Mouse (Mus musculus): ENCODE results near the gene Matn4.

The Matn4 gene

GRCm38 (mm10) chr2:164436215-164436913 lies 31.4 kb upstream of the Matn4 start:
- no peak for DNase-seq (ENCODE audit: extremely low read depth, low read depth, low spot score)

GRCm38 (mm10) chr2:164435216-164436090 lies 30.5 kb upstream of the Matn4 start:
- DNase-seq (ENCODE audit: extremely low read depth, low read depth, low spot score) = no peak

GRCm38 (mm10) chr2:164434681-164435080 lies 29.7 kb upstream of the Matn4 start:
- no peak for DNase-seq (ENCODE audit: extremely low read depth, low read depth, low spot score)

GRCm38 (mm10) chr2:164433278-164433895 lies 28.4 kb upstream of the Matn4 start:
- DNase-seq (ENCODE audit: extremely low read depth, low read depth, low spot score) = no peak

DNA sequence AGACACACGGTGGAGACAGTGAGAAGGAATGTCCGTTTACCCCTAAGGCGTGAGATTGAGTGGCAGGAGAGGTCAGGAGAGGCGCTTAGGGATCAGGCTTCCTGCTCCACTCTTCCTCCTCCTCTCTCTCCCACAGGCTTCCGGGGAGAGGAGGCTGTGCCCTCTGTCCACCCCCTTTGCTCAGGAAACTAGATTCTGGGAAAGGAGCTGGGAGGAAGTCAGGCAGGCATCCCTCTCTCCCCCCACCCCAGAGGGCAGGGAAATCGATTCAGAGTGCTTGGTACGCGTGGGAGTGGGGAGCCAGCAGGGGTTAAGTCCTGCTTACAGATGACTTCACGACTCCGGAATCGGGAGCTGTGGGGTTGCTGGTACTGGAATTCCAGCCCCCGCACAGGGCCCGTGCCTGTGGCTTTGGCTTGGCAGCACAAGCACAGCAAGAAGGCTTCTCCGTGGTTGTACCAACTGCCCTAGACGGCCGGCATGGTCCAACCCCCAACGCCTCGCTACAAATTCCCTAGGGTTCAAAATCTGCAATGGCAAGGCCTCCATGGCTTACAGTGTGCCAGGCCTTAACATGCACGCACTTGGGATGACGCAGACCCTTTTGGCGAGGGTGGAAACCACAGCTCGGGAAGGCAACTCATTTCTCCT lies 27.7 kb upstream of the Matn4 start:
- DNase-seq (ENCODE audit: extremely low read depth, low read depth, low spot score) = no peak

- no peak for DNase-seq (ENCODE audit: extremely low read depth, low read depth, low spot score)
Measured at GRCm38 (mm10) chr2:164431676-164432465, 26.9 kb upstream of the Matn4 start.

DNA sequence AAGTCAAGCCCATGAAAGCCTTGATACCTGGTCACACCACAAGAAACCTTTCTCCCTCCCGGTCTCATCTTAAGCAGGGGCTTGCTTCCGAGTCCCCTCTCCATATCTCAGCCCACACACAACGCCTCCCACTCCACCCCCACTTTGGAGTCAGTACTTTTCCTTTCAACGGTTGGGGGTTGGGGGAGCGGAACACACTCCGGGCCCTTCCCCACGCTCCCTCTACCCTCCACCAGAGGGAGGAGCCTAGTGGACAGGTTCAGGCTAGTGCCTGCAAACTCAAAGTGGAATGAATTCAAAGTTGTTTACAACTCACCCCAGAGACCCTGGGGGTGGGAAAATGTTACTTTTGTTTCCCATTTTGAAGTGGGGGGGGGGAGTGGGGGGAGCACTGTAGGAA lies 25.7 kb upstream of the Matn4 start:
- DNase-seq (ENCODE audit: extremely low read depth, low read depth, low spot score) = no peak

DNA sequence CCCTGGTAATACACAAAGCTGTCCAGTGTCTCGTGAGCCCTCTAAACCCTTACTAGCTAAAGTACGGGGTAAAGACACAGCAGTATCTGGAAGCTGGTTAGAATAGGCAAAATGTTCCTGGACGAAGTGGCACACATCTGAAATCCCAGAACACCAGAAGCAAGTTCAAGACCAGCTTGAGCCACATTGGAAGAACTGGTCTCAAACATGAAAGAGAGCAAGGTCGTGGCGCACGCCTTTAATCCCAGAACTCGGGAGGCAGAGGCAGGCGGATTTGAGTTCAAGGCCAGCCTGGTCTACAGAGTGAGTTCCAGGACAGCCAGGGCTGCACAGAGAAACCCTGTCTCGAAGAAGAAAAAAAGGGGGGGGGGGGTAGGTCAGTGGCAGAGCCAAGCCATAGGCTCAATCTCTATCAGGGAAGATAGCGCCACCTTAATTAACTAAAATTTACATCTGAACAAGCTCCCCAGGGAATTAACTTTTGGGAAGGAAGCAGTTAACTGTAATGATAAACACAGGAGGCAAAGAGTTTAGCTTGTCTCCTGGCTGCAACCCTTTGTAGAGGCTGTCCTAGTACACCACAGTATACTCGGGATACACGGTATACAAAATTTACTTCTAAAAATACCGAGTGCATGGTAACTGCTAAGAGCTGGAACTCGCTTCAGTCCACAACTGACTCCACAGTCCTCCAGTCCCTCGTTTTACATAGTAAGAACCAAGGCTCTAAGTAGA lies 25.1 kb upstream of the Matn4 start:
- no peak for DNase-seq (ENCODE audit: extremely low read depth, low read depth, low spot score)

DNA sequence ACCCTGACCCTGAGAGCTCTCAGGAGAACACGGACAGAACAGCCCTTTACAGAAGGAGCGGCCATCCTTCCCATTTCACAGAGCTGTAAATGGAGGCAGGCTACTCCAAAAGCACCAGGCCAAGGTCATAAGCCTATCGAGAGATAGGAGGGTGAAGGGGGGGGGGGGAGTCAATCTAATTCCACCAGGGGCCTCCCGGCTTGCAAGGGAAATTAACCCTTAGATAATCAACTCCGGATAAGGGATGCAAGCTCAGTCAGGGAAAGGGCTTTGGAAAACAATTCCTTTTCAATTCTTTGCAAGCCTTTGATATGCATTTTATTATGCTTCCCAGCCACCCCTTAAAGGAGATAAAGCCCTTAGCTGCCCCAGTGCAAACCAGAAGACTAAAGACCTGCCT lies 23.5 kb upstream of the Matn4 start:
- no peak for DNase-seq (ENCODE audit: extremely low read depth, low read depth, low spot score)

DNA sequence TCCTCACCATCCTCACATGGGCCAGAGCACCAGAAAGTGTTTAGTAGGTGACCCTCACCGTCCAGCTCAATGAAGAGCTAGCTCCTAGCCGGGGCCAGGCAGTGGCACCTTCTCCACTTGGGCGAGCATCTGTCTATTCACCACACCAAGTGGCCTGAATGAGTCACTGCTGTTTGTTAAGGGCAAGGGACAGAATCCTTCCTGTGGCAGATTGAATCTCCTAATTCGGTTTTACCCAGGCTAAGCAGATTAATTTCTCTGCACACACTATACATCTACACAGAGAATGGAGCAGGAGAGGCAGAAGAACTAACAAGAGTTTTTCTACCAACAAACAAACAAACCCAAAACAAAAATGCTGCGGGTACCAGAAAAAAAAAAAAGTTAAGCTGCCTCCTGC lies 22.0 kb upstream of the Matn4 start:
- no peak for DNase-seq (ENCODE audit: extremely low read depth, low read depth, low spot score)

- DNase-seq (ENCODE audit: extremely low read depth, low read depth, low spot score) = no peak
Measured at GRCm38 (mm10) chr2:164426121-164426520, 21.2 kb upstream of the Matn4 start.

GRCm38 (mm10) chr2:164425401-164425800 lies 20.4 kb upstream of the Matn4 start:
- DNase-seq (ENCODE audit: extremely low read depth, low read depth, low spot score) = no peak

- no peak for DNase-seq (ENCODE audit: extremely low read depth, low read depth, low spot score)
Measured at GRCm38 (mm10) chr2:164424406-164424805, 19.4 kb upstream of the Matn4 start.

GRCm38 (mm10) chr2:164423464-164423863 lies 18.5 kb upstream of the Matn4 start:
- no peak for DNase-seq (ENCODE audit: extremely low read depth, low read depth, low spot score)

DNA sequence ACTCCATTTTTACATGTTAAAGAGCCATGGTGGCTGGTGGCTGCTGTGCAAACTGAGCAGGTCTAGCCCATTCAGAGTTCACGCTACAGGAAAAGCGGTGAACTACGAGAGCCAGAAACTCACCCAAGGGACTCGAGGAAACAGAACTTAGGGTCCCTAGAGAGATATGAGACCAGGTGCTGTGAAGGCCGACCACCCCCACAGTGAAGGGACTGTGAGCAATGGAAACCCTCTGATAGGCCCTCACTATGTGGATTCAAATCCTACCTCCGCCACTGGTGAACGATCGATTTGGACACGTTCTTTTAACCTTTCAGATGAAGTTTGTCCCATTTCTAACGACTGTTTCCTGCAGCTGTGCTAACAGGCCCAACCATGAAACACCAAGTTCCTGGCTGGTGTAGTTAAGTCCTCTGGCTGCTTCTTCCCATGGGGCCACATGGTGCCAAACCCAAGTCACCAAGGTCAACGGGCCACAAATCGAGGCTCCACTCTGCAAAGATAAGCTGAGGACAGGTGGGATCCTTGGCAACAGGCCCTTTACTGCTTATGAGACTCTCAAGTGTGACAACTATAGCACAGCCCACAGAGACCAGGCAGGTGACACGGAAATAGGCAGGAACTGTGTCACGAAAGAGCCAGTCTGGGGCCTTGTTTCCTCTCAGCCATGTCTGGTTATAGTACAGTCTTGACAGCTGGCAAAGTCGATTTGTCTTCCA lies 17.9 kb upstream of the Matn4 start:
- DNase-seq (ENCODE audit: extremely low read depth, low read depth, low spot score) = no peak

- DNase-seq (ENCODE audit: extremely low read depth, low read depth, low spot score) = no peak
Measured at GRCm38 (mm10) chr2:164421979-164422378, 17.0 kb upstream of the Matn4 start.

- DNase-seq (ENCODE audit: extremely low read depth, low read depth, low spot score) = no peak
Measured at GRCm38 (mm10) chr2:164421306-164421705, 16.3 kb upstream of the Matn4 start.

DNA sequence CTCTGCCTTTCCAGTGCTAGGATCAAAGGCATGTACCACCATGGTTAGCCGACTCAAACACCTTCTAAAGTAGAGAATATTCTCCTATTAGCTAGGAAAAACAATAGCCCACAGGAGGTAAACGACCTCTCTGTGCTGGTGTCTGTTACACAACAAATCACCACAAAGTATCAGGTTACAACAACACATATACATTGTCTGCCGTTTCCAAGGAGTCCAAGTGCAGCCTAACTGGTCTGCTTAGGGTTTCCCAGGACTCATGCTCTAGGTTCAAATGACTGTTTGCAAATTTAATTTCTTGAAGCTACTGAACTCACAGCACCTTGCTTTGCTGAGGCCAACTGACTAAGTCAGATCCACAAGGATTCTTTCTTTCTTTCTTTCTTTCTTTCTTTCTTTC lies 14.5 kb upstream of the Matn4 start:
- DNase-seq (ENCODE audit: extremely low read depth, low read depth, low spot score) = no peak

GRCm38 (mm10) chr2:164418308-164418875 lies 13.4 kb upstream of the Matn4 start:
- DNase-seq (ENCODE audit: extremely low read depth, low read depth, low spot score) = no peak

Data from fat pad, adult 2 months (tissue).